Mouse (Mus musculus) liver, embryonic 14.5 days (tissue): ENCODE results near the gene Mob2.

Experiments
- CTCF ChIP-seq: IDR thresholded peaks from 2 replicates; pipeline ENCODE4 v1.5.1; 2016; ENCODE audit warnings: antibody characterized with exemption, low read depth, control low read depth
- EP300 ChIP-seq: IDR thresholded peaks from 2 replicates; pipeline ENCODE4 v1.6.1; 2016; ENCODE audit warnings: antibody characterized with exemption, low read depth

DNA sequence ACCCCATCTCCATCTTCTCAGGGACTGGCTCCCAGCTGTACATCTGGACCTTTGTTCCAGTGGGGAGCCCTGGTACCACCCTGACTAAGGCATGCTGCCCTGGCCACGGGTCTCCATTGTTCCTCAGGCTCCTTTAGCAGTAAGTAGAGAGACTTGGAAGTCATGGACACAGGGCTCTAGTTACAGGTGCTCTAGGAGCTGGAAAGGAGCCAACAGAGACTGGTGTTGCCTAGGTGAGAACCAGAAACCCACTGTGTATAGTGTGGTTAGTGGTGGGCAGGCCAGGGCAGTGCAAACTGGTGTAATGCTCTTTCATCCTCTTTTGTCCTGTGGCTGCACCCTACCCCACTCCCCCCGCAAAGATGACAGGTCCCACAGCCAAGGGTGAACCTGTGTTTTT, 69.7 kb downstream of the Mob2 start:
- no peak for TF ChIP-seq CTCF
- TF ChIP-seq EP300: no peak
